Mouse (Mus musculus) lung, embryonic 15.5 days (tissue): ENCODE results near the gene Dennd4a. TPM values are rescaled to one million over a fixed set of nuclear protein-coding genes. Genes with fewer than 3 reads are reported as not detected.
A peak's percentile ranks its signal among the peaks of the same experiment; 100 is the strongest.

Experiments
- ATAC-seq: fragments of 200-750 bp; cut with Nextera tagmentation; 2 replicates; pipeline ENCODE4 v1.8.0; 2017; ENCODE audit warnings: moderate number of reproducible peaks, borderline replicate concordance; ENCODE audit not compliant: low FRiP score, low TSS enrichment; ENCODE audit errors: extremely low read depth
- H3K27ac ChIP-seq: fragments of 300-500 bp; sonication (generic); 2 replicates; pipeline ENCODE4 v1.5.1; 2015; ENCODE audit warnings: moderate library complexity, mild to moderate bottlenecking, inconsistent platforms
- H3K27me3 ChIP-seq: fragments of 300-500 bp; sonication (generic); 2 replicates; pipeline ENCODE4 v1.6.1; 2015; ENCODE audit warnings: inconsistent platforms
- H3K36me3 ChIP-seq: fragments of 300-500 bp; sonication (generic); 2 replicates; pipeline ENCODE4 v1.6.1; 2015; ENCODE audit warnings: inconsistent platforms
- H3K4me1 ChIP-seq: fragments of 300-500 bp; sonication (generic); 2 replicates; pipeline ENCODE4 v1.6.1; 2015; ENCODE audit warnings: inconsistent platforms
- H3K4me2 ChIP-seq: fragments of 300-500 bp; sonication (generic); 2 replicates; pipeline ENCODE4 v1.6.1; 2015; ENCODE audit warnings: inconsistent platforms, mild to moderate bottlenecking, moderate library complexity
- H3K4me3 ChIP-seq: fragments of 300-500 bp; sonication (generic); 2 replicates; pipeline ENCODE4 v1.5.1; 2015; ENCODE audit warnings: mild to moderate bottlenecking, inconsistent platforms
- H3K9ac ChIP-seq: fragments of 300-500 bp; sonication (generic); 2 replicates; pipeline ENCODE4 v1.6.1; 2015; ENCODE audit warnings: inconsistent platforms
- H3K9me3 ChIP-seq: fragments of 300-500 bp; sonication (generic); 2 replicates; pipeline ENCODE4 v1.6.1; 2016; ENCODE audit warnings: inconsistent platforms
- WGBS: fragments of 180-500 bp; shearing (Covaris S2); methylation state at CpG from one replicate; pipeline ENCODE4 v1.1.7; 2015; 5-methylcytosine and 5-hydroxymethylcytosine counted together
- polyA plus RNA-seq: library from polyadenylated mRNA; unstranded; fragments of >200 nt; fragmentation: Nextera tagmentation; extraction: Ambion mirVana; gene quantifications from 2 replicates; pipeline ENCODE4 v1.2.1, GENCODE M21; 2015

The Dennd4a gene
- polyA plus RNA-seq, 1 experiment from 2014 or later: 8.4 TPM

DNA sequence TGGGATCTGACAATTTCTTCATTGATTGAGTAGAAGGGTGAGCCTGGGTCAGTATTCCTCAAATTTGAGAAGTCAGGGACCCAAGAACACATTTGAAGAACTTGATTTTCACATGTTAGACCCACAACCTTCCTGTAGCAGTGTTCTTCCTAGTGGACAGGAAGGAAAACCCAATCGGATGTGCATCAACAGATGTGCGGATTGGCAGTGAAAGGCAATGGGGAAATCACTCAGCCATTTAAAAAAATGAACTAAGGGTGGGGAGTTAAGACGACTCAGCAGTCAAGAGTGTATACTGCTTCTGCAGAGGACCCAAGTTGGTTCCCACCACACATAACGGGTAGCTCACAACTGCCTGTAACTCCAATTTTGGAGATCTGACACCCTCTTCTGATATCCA lies 35.6 kb upstream of the Dennd4a start:
- 65% methylated on average over 4 of the region's 4 CpGs for WGBS
- H3K27ac ChIP-seq: no peak overlapping the region
- no peaks in the 10 kb centered on the region for H3K4me1 ChIP-seq
- H3K4me3 ChIP-seq: no peak overlapping the region
- H3K9me3 ChIP-seq: no peaks in the 10 kb centered on the region
- no peak overlapping the region for H3K4me2 ChIP-seq
- no peaks in the 10 kb centered on the region for H3K36me3 ChIP-seq
- no peak for ATAC-seq
- H3K27me3 ChIP-seq: no peaks in the 10 kb centered on the region
- H3K9ac ChIP-seq: no peak overlapping the region

DNA sequence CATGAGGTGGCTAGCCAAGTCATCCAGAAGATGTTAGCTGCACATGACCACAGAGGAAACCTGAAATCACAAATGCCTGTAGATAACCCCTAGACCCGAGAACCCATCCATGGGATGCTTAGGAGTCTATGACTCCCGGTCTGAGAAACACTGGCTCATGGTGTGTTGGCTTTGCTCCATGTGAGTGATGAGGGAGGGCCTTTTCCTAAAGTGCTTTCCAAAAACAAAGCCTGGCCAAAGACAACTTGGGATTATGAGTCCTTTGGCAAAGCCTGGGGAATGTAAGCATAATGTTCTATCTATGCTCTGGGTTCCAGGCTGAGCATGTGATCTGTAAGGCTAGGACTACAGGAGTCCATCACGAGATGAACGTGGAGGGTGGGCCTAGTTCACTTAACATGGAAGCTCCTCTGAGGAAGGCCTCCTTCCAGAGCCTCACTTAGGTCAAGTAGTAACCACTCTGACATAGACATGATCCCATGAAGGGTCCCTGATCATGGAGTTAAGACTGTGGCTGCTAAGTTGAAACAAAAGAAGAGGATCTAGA lies 33.6 kb upstream of the Dennd4a start:
- Histone ChIP-seq H3K4me2 (no peak overlapping the region), H3K4me1 (no peaks in the 10 kb centered on the region), H3K27ac (no peak overlapping the region), H3K4me3 (no peak overlapping the region), H3K9ac (no peak overlapping the region), H3K9me3 (no peaks in the 10 kb centered on the region), H3K27me3 (no peaks in the 10 kb centered on the region), H3K36me3 (no peaks in the 10 kb centered on the region)
- no peak for ATAC-seq
- 82% methylated on average over 4 of the region's 4 CpGs for WGBS

DNA sequence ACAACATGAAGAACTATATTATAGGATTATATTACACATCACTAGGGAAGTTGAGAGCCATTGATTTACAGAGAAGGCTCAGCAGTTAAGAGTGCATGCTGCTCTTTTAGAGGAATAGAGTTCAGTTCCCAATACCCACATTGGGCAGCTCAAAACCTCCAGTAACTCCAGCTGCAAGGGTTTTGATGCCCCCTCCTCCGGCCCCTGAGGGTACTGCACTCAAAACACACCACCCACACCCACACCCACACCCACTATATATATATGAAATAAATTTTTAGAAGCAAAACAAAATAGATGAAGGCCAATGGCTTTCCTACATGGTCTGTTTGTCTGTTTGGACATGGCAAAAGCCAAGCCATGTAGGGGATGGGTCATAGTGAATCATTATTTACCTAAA lies 33.0 kb upstream of the Dennd4a start:
- no peak overlapping the region for H3K4me2 ChIP-seq
- no peaks in the 10 kb centered on the region for H3K27me3 ChIP-seq
- H3K27ac ChIP-seq: no peak overlapping the region
- H3K4me1 ChIP-seq: no peaks in the 10 kb centered on the region
- H3K9me3 ChIP-seq: no peaks in the 10 kb centered on the region
- no peak for ATAC-seq
- 75% methylated on average over 1 of the region's 1 CpGs for WGBS
- H3K4me3 ChIP-seq: no peak overlapping the region
- no peaks in the 10 kb centered on the region for H3K36me3 ChIP-seq
- no peak overlapping the region for H3K9ac ChIP-seq

DNA sequence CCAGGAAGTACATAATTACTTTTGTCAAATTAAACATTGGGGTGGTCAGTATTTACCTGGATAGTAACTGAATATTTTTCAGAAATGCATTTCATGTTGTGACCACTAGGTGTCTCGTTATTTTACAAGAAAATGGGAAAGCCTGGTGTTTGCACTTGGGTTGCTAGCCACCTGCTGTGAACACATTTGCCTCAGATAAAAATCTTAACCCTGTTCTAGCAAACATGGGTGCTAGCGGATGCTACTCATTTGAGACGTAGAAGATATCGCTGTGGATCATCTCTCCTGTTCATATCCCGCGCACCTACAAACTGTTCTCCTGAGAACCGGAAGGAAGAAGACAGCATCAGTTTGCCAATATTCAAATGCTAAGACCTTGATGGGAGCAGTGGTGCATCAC lies 31.5 kb upstream of the Dennd4a start:
- H3K4me3 ChIP-seq: no peak overlapping the region
- no peaks in the 10 kb centered on the region for H3K36me3 ChIP-seq
- ATAC-seq: no peak
- WGBS: 35% methylated on average over 7 of the region's 7 CpGs
- H3K9me3 ChIP-seq: no peaks in the 10 kb centered on the region
- no peak overlapping the region for H3K9ac ChIP-seq
- H3K27me3 ChIP-seq: no peaks in the 10 kb centered on the region
- no peak overlapping the region for H3K4me2 ChIP-seq
- no peak overlapping the region for H3K27ac ChIP-seq
- no peaks in the 10 kb centered on the region for H3K4me1 ChIP-seq

DNA sequence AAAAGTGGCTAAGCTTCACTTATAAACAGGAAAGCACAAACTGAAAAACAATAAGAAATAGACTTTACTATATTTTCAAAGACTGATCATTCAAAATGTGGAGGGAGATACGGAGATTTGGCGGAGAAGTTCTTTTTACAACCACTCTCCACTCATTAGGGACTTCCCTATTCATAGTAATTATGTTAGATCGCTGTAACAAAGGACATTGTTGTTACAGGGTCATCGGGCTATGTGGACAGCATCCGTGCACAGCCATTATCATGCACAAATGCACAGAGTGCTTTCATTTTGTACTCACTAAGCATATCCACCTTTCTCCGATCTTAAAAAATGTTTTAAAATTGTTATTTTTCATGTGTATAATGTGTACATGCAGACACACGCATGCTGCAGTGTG lies 27.6 kb upstream of the Dennd4a start:
- WGBS: 86% methylated on average over 7 of the region's 7 CpGs

DNA sequence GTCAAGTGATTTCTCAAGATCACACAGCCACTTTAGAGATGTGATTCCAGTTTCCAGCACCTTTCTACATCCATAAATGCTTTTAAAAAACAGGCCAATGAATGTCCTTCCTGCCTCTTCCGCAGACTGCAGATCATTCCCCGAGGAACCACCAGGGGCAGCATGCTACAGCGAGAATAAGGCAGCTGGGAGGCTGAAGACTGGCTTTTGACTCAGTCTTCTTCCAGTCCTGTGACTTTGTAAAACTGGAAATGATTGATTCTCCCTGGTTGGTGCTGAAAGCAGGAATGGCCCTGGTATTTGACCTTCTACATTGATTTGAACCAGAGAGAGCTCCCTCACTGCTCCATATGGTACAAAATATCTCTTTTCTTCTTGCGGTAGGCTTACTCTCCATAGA lies 26.3 kb upstream of the Dennd4a start:
- WGBS: 35% methylated on average over 4 of the region's 4 CpGs
- Histone ChIP-seq H3K4me1 (no peaks in the 10 kb centered on the region), H3K4me3 (no peak overlapping the region), H3K36me3 (no peaks in the 10 kb centered on the region), H3K9me3 (no peaks in the 10 kb centered on the region), H3K27me3 (no peaks in the 10 kb centered on the region), H3K9ac (no peak overlapping the region), H3K4me2 (no peak overlapping the region), H3K27ac (no peak overlapping the region)
- no peak for ATAC-seq

More for the DNA sequence above, 27.6 kb upstream of the Dennd4a start:
- Histone ChIP-seq H3K4me1 (no peaks in the 10 kb centered on the region), H3K36me3 (no peaks in the 10 kb centered on the region), H3K27ac (no peak overlapping the region), H3K9me3 (no peaks in the 10 kb centered on the region), H3K27me3 (no peaks in the 10 kb centered on the region), H3K4me2 (no peak overlapping the region), H3K4me3 (no peak overlapping the region), H3K9ac (no peak overlapping the region)
- ATAC-seq: no peak

DNA sequence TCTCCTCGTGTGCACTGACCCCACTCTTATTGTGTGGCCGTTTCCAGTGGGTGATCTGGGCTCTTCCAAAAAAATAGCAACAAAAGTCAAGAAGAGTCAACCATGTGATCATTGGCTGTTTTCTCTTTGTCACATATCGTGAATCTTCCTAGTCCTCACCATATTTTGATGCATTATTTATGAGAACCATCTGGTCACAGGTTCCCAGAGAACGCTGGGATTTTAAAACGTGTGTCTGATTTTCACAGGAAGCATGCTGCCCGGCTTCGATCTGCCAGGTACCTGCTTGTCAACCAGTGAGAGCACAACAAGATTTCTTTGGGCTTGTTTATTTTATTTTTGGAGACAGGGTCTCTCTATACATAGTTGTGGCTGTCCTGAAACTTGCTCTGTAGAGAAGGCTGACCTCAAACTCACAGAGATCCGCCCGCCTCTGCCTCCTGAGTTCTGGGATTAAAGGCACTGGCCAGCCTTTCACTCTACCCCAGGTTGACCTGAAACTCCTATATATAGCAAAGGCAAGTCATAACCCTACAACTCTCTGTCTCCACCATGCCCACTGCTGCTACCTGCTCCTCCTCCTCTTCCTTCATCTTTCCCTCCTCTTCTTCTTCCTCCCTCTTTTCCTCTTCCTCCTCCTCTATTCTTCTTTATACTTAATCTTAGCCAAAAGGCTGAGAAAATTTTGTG lies 24.8 kb upstream of the Dennd4a start:
- peaks cover 8% of the 10 kb centered on the region; the same call in 1 of the 2 replicates for H3K4me1 ChIP-seq
- no peak overlapping the region for H3K4me3 ChIP-seq
- ATAC-seq: no peak
- H3K9me3 ChIP-seq: no peaks in the 10 kb centered on the region
- no peaks in the 10 kb centered on the region for H3K27me3 ChIP-seq
- H3K27ac ChIP-seq: no peak overlapping the region
- H3K9ac ChIP-seq: no peak overlapping the region
- WGBS: 85% methylated on average over 9 of the region's 9 CpGs
- H3K4me2 ChIP-seq: no peak overlapping the region
- H3K36me3 ChIP-seq: no peaks in the 10 kb centered on the region

DNA sequence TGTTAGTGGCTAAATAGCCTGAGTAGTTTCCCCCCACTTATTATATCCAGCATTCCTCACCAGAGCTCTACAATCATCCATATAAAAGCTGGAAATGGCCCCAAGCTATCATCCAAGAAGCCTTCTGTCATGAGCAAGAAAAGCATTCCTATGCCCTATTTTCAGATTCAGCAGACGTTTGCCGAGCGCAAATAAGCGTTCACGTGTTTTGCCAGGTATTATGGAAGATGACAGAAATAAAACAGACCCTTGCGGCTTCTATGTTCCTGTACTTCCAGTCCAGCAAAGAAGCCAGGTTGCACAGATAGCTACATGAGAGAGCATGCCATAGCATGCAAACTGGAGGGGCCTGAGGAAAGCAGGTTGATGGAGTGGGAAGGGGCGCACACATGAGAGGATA lies 23.1 kb upstream of the Dennd4a start:
- Histone ChIP-seq H3K4me3 (no peak overlapping the region), H3K4me1 (peaks cover 19% of the 10 kb centered on the region), H3K9me3 (no peaks in the 10 kb centered on the region), H3K9ac (no peak overlapping the region), H3K4me2 (no peak overlapping the region), H3K27ac (no peak overlapping the region), H3K36me3 (no peaks in the 10 kb centered on the region), H3K27me3 (no peaks in the 10 kb centered on the region)
- WGBS: 83% methylated on average over 7 of the region's 7 CpGs
- ATAC-seq: no peak

DNA sequence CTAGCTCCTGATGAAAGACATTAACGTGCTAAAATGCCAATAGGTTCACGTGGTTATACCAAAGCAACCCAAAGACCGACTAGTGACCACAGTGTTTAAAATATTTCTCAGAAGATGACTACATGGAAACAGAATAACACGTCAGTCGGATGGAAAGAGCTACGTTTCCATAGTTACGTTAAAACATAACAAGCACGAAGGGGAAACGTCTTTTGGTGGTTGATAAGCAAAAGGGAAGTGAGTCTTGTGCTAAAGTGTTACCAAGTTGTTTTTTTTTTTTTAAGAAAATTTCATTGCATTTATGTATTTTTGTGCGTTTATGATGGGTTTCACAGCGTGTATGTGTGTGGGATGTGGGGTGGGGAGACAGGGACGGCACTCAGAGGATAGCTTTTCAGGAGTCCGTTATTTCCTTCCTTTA lies 21.8 kb upstream of the Dennd4a start:
- Histone ChIP-seq H3K27ac (no peak overlapping the region), H3K27me3 (no peaks in the 10 kb centered on the region), H3K9ac (no peak overlapping the region), H3K4me1 (peaks cover 31% of the 10 kb centered on the region), H3K9me3 (no peaks in the 10 kb centered on the region), H3K4me3 (no peak overlapping the region), H3K36me3 (no peaks in the 10 kb centered on the region), H3K4me2 (no peak overlapping the region)
- WGBS: 54% methylated on average over 13 of the region's 13 CpGs
- no peak for ATAC-seq

DNA sequence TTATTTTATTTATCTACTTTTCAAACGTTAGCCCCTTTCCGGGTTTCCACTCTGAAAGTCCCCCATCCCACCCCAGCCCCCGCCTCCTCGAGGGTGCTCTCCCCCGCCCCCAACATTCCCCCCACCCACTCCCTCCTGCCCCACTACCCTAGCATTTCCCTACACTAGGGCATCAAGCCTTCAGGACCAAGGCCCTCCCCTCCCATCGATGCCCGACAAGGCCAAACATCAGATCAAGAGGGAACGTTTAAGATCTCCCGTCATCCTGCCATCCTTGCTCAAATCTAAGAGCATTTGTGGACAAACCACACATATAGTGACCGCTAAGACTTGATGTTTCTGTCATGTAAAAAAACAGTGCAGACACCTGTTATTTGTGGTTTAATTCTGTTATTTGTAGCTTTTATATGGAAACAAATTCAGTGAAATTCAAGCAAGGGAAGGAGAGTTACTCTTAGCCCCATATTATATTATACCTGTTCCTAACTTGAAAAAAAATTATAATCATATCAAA lies 21.2 kb upstream of the Dennd4a start:
- Histone ChIP-seq H3K9ac (no peak overlapping the region), H3K27ac (no peak overlapping the region), H3K36me3 (no peaks in the 10 kb centered on the region), H3K4me3 (no peak overlapping the region), H3K27me3 (no peaks in the 10 kb centered on the region), H3K9me3 (no peaks in the 10 kb centered on the region), H3K4me1 (peaks cover 37% of the 10 kb centered on the region), H3K4me2 (no peak overlapping the region)
- no peak for ATAC-seq
- 68% methylated on average over 10 of the region's 10 CpGs for WGBS

DNA sequence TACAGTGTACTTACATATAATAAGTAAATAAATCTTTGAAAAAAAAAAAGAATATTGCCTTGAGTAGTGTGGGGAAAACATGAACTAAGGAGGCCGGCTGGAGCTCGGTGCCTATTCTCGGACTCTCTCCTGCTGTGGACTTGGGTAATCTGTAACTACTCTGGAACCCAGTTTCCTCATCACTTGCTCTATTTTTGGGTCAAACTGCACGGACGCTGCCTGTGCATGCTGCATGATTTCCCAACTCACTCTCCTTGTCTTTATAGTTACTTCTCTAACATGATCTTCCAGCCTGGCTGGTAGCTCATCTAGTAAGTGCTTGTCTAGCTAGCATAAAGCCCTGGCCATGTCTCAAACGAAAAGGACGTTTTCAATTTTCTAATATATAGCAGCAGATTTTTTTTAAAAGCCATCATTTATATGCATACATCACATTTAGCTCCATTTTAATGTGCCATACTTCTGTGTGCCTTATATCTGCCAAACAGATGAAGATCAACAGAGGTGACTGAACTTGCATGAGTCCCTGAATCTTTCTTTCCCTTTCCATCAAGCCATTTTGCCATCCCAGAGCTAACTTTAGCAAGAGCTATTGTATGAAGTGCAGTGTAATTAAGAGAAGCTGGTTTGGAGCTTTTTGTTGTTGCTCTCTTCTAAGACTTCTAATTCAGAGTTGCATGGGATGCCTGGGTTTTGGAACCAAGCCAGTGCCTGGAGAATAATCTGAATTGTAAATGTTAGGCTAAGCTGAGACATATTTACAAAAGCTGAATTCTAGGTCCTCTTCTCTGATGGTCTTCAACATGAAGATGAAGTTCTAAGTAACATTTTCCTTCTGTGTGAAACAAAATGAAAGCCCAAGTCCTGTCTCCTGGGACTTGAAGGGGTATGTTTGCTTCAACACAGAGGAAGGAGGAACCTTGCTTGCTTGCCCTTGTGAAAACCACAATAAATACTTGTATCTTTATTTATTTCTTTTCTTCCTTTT lies 20.2 kb upstream of the Dennd4a start:
- no peaks in the 10 kb centered on the region for H3K36me3 ChIP-seq
- peaks cover 46% of the 10 kb centered on the region for H3K4me1 ChIP-seq
- 59% methylated on average over 7 of the region's 7 CpGs for WGBS
- no peak for ATAC-seq
- no peaks in the 10 kb centered on the region for H3K9me3 ChIP-seq
- H3K27me3 ChIP-seq: no peaks in the 10 kb centered on the region
- H3K27ac ChIP-seq: peak overlapping the region; percentile 74
- H3K4me2 ChIP-seq: no peak overlapping the region
- no peak overlapping the region for H3K9ac ChIP-seq
- no peak overlapping the region for H3K4me3 ChIP-seq

DNA sequence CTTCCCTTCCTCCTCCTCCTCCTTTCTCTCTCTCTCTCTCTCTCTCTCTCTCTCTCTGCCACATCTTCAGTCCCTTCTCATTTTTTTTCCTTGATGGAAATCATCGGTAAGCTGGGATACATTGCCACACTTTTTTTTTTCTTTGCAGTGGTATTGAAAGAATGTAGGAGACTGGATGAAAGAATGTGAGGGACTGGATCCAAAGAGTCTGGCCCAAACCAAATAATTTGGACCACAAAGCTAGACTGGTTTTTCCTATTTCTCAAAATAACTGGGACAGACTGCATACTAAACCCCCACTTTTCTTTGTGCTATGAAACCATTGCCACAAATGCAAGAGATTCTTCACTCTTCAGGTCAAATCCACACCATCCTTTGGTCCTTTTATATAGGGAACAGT lies 19.5 kb upstream of the Dennd4a start:
- Histone ChIP-seq H3K9me3 (no peaks in the 10 kb centered on the region), H3K4me2 (no peak overlapping the region), H3K4me3 (no peak overlapping the region), H3K36me3 (no peaks in the 10 kb centered on the region), H3K27ac (peak overlapping the region; percentile 74), H3K27me3 (no peaks in the 10 kb centered on the region), H3K9ac (no peak overlapping the region), H3K4me1 (peaks cover 46% of the 10 kb centered on the region)
- WGBS: 31% methylated on average over 1 of the region's 1 CpGs
- ATAC-seq: no peak
